Mouse (Mus musculus) limb, embryonic 13.5 days (tissue): ENCODE measurements around the gene Ubac1. TPM values are rescaled to one million over a fixed set of nuclear protein-coding genes. Genes with fewer than 3 reads are reported as not detected.

Source experiments
- polyA plus RNA-seq: library from polyadenylated mRNA; unstranded; fragments of >200 nt; fragmentation: Nextera tagmentation; extraction: Ambion mirVana; gene quantifications from 2 replicates; pipeline ENCODE4 v1.2.1, GENCODE M21; 2015

Ubac1 gene
- polyA plus RNA-seq, 1 experiment from 2014 or later, result 95.7 TPM

Other genes starting within 250 kb of the Ubac1 start
- not detected in 2 replicates for gene Lcn11, start 244.7 kb downstream of the Ubac1 start, polyA plus RNA-seq
- not detected in 2 replicates for gene Gm13539, start 239.5 kb downstream of the Ubac1 start, polyA plus RNA-seq
- gene Glt6d1, start 205.9 kb downstream of the Ubac1 start, polyA plus RNA-seq, result not detected in 2 replicates
- gene Lcn9, start 198.6 kb downstream of the Ubac1 start, polyA plus RNA-seq, result not detected in 2 replicates
- gene Sohlh1, start 174.5 kb downstream of the Ubac1 start, polyA plus RNA-seq, result 0.14 and 0.29 TPM in 2 replicates
- 0.61 and 0.84 TPM in 2 replicates for gene Kcnt1, start 158.0 kb downstream of the Ubac1 start, polyA plus RNA-seq
- 18.0 and 19.5 TPM in 2 replicates for gene Camsap1, start 38.5 kb downstream of the Ubac1 start, polyA plus RNA-seq
- 5.2 and 6.0 TPM in 2 replicates for gene Nacc2, start 101.5 kb upstream of the Ubac1 start, polyA plus RNA-seq
- gene Lhx3, start 186.5 kb upstream of the Ubac1 start, polyA plus RNA-seq, result not detected in 2 replicates
- 14.9 and 16.0 TPM in 2 replicates for gene Qsox2, start 215.8 kb upstream of the Ubac1 start, polyA plus RNA-seq